Mouse (Mus musculus) MEL (cell line): Measurements from ENCODE around the gene Antxr1.

Experiments used
- CTCF ChIP-seq, 3 experiments: IDR thresholded peaks in 2 of 3; conservative IDR thresholded peaks in 1 of 3; 2 replicates each; pipeline ENCODE4 v1.5.1; 2011 to 2012; ENCODE audit warnings: low read length in 3 of 3, low read depth in 2 of 3, mild to moderate bottlenecking in 2 of 3, improper control_type of control experiment in 1 of 3, inconsistent platforms in 1 of 3, mixed read lengths in 1 of 3, moderate library complexity in 1 of 3; ENCODE audit not compliant: control insufficient read depth in 1 of 3, insufficient read depth in 1 of 3, poor library complexity in 1 of 3, severe bottlenecking in 1 of 3
- E2F4 ChIP-seq: IDR thresholded peaks from 2 replicates; pipeline ENCODE4 v1.6.1; 2011; ENCODE audit warnings: low read depth, low read length, improper control_type of control experiment, borderline replicate concordance
- MAX ChIP-seq: IDR thresholded peaks from 2 replicates; pipeline ENCODE4 v1.6.1; 2011; ENCODE audit warnings: low read length, improper control_type of control experiment
- POLR2AphosphoS5 ChIP-seq: IDR thresholded peaks from 2 replicates; pipeline ENCODE4 v1.6.1; 2012; ENCODE audit warnings: low read depth, borderline replicate concordance, mild to moderate bottlenecking, inconsistent platforms, low read length, moderate library complexity, mixed read lengths
- TCF12 ChIP-seq: IDR thresholded peaks from 2 replicates; pipeline ENCODE4 v1.6.1; 2014; ENCODE audit warnings: low read depth, mild to moderate bottlenecking, inconsistent platforms, low read length, improper control_type of control experiment, moderate library complexity

GRCm38 (mm10) chr6:87102421-87102911, 233.2 kb downstream of the Antxr1 start:
- TF ChIP-seq CTCF (IDR thresholded peaks at IDR 0.05 in 2 of 3, conservative IDR thresholded peaks at IDR 0.05 in 1 of 3; ENCODE audit: control insufficient read depth in 1 of 3, insufficient read depth in 1 of 3, low read depth in 2 of 3, low read length in 3 of 3, poor library complexity in 1 of 3, severe bottlenecking in 1 of 3) (no peak), MAX (no peak), E2F4 (no peak), TCF12 (no peak), POLR2AphosphoS5 (no peak)
